Mouse (Mus musculus) bone marrow, adult 2 months (tissue): ENCODE measurements at regions not wholly inside any gene's neighbourhood (a gene's known extent, or its start where the extent isn't known, plus 50 kb on each side); places are given as distances from the start of the nearest gene placed in this dataset.

Source experiments
- CTCF ChIP-seq: fragments of 200-500 bp; IDR thresholded peaks from 2 replicates; pipeline ENCODE4 v1.5.1; 2011; ENCODE audit warnings: low read length, control low read depth; ENCODE audit not compliant: control insufficient read depth, insufficient read depth
- POLR2A ChIP-seq: fragments of 200-500 bp; IDR thresholded peaks from 2 replicates; pipeline ENCODE4 v1.6.1; 2011; ENCODE audit warnings: low read depth, mild to moderate bottlenecking, control low read depth, low read length, borderline replicate concordance; ENCODE audit not compliant: control insufficient read depth

DNA sequence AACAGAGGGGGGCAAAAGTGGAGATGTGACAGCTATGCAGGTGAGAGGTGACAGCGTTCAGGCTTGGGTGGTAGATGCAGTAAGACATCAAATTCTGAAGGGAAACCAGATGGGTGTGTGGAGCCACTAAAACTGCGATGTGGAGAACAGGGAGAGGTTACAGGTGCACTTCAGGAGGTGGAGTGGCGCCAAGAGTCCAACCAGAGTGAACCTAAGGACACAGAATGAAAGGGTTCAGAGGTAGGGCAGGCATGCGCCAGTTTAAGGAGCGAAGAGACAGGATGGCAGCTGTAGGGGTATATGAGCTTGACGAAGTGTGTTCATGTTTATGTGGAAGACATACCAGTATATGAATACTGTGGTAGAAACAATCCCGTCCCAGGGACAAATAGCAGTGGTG is 148.1 kb upstream of the Jun start:
- TF ChIP-seq CTCF (no peak), POLR2A (no peak)
